Mouse (Mus musculus) frontal cortex, postnatal 25 days (tissue): Measurements from ENCODE around the gene Nrgn.

Source experiments
- DNase-seq, 2 experiments: peaks; one replicate each; pipeline ENCODE4 v3.0.0; 2022; ENCODE audit warnings: low spot score in 2 of 2

Nrgn gene

GRCm38 (mm10) chr9:37530031-37530887, 22.4 kb downstream of the Nrgn start:
- no peak for DNase-seq

DNA sequence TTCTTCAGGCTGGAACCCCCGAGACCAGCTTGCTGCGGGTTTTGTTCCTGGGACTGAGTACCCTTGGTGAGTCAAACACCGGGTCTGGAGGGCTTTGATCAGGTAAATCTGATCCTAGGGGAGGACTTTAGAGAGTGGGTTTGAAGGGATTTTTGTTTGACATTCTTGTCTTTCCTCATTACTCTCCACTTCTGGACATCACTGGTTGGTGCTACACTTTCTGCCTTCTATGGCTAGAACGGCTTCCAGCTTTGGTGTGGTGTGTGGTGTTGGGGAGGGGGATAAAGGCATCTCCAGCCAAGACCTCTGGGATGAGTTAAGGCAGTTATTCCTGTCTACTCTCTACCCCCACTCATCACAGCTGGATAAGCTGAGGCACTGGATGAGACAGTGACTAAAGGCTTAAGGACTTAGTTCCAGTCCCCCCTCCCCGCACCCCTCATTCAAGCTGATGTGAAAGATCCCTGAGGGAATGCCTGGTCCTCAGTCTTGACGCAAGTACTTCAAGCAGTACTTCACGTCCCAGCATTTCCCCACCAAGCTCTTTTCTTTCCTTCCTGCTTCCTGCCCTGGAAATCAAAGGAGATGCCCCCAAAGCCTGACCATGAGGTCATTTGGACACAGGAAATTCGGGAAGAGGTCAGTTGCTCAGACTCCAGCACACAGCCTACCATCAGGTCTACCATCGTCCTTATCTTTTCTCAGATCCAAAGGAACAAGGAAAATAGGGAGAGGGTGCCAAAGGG, 24.3 kb downstream of the Nrgn start:
- DNase-seq, result no peak

GRCm38 (mm10) chr9:37527396-37528224, 25.1 kb downstream of the Nrgn start, which contains the start of gene Esam:
Gene Esam, plus strand, starts transcription at chr9:37528078.
- no peak for DNase-seq

- DNase-seq, result no peak
Observed at GRCm38 (mm10) chr9:37526443-37527395, 26.0 kb downstream of the Nrgn start.

GRCm38 (mm10) chr9:37525461-37525860, 27.2 kb downstream of the Nrgn start:
- no peak for DNase-seq

GRCm38 (mm10) chr9:37519995-37520394, 32.7 kb downstream of the Nrgn start:
- no peak for DNase-seq

DNA sequence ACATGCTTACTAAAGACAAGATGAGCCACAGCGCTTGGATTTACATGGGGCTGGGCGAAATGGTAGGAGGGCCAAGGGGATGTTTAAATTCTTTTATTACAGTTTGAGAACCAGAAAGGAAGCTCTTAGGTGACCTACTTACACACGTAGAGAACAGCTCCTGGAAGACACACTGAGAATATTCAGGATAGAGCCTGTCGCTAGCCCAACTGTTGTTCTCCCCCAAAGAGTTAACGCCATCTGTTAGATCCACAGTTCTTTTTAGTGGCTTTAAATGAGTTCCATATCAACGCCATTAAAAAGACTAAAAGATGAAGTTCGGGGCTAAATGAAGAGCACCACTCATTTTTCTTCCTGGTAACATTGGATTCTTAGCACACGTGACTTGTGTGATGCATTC, 33.7 kb downstream of the Nrgn start:
- DNase-seq, result no peak

GRCm38 (mm10) chr9:37517467-37517866, 35.2 kb downstream of the Nrgn start:
- no peak for DNase-seq

GRCm38 (mm10) chr9:37514456-37514855, 38.2 kb downstream of the Nrgn start:
- no peak for DNase-seq

DNA sequence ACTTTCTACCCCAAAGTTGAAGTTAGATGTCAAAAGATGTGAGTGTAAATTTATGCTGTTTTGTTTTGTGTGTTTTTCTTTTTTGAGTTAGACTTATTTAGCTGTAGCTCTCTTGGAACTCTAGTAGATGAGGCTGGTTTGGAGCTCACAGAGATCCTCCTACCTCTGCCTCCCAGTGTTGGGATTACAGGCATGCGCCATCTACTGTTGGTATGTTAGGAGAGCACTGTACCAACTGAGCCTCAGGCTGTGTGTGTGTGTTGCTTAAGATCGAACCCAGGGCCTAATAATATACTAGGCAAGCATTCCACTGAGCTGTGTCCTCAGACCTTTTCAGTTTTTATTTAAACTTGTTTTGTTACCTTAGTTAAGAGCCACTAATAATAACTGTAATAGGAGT, 40.6 kb downstream of the Nrgn start:
- no peak for DNase-seq

DNA sequence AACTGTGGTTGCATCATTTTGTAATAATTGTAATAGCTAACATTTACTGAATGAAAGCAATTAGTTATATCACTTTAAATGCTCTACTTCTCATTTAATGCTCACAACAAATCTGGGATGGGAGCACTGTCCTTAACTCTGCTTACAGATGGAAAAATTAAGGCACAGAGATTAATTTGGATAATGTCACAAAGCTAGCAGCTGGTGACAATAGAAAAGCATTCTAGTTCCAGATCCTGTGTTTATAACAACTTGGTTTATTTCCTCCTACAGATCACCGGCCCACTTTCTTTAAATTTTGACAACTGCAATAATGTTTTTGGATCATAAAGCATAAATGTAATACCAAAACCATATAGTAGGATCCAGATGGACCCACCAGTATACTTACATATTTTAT, 46.7 kb downstream of the Nrgn start:
- no peak for DNase-seq

DNA sequence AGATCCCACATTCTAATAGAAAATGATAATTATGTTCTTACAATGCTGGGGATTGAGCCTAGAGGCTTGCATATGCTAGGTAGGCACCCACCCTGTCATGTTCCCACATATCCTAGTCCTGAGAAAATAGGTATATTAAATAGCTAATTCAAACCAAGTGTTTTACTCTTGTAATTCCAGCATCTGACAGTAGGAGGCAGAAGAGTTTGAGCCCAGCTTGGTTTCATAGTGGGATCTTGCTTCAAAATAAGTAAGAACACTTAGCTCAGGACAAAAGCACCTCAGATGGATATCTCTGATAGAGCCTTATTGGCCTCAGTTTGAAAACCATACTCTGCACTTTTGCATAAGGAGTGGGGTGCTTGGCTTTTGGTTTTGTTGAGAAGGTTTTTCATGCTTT, 48.4 kb downstream of the Nrgn start:
- no peak for DNase-seq

- no peak for DNase-seq
Observed at GRCm38 (mm10) chr9:37501170-37501569, 51.5 kb downstream of the Nrgn start.

DNA sequence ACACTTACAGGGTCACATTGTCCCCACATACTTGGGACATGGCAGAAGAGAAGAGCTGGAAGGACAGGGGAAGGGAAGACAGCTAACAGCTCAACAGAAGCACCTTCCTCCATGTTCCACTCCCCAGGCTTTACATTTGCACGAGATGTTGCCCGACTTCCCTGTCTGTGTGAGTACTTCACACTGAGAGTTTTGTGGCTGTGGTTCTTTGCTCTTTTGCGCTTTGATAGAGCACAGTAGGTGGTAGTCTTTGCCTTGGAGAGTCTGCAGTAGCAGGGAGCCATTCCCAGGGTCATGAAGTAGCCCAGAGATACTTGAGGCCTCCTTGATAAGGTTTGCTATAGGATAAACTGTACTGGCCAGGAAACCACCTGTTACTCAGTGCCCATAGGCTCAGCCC, 52.5 kb downstream of the Nrgn start:
- no peak for DNase-seq

GRCm38 (mm10) chr9:37496325-37496724, 56.4 kb downstream of the Nrgn start:
- no peak for DNase-seq

GRCm38 (mm10) chr9:37495761-37496160, 56.9 kb downstream of the Nrgn start:
- no peak for DNase-seq
